Mouse (Mus musculus): ENCODE data around the gene Rxra.

DNA sequence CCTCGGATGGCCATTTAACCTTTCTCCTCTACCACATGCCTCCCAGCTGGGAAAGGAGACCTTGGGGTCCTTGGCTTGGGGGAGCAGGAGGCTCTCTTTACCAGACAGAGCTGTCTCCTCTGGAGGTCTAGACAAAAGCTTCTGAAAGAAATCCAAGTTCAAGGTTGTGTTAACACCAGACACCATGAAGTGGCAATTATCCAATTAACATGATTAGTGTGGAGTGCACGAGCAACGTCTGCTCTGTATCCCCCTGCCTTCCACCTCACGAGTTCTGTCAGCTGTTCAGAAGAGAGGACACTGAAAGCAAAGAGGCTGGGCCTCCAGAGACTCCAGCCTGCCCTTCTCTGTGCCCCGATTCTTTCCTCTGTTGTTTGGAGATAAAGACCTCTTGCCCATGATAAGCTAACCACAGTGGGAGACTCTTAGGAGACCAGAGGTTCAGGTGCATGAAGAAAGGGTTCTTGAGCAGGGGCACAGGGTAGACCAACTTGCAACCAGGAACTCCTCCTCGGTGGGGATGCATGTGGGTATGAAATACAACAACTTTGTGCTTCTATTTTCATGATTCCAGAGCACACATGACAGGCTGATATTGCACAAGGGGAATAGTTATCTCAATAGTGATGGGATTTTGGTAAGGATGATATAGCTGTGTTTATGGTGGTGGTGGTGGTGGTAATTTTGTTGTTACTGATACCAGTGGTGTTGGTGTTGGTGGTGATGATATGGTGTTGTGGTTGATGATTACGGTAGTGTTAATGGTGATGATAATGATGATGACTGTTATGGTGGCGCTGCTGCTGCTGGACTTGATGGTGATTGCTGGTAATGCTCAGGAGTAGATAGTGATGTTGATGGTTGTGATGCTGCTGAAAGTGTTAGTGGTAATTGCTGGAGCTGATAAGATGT is 21.7 kb upstream of the Rxra start:
- TF ChIP-seq CTCF (conservative IDR thresholded peaks at IDR 0.05; ENCODE audit: insufficient read depth, insufficient read length, low read depth, low read length) (no peak), POLR2A (IDR thresholded peaks at IDR 0.05; ENCODE audit: low read depth, low read length) (no peak)

Data from kidney, adult 2 months (tissue).